Mouse (Mus musculus): ENCODE data around the gene Nedd9. TPM values are rescaled to one million over a fixed set of nuclear protein-coding genes. Genes with fewer than 3 reads are reported as not detected.
A peak's percentile ranks its signal among the peaks of the same experiment; 100 is the strongest.

Nedd9 gene
- total and polyA plus RNA-seq, 3 experiments, result 0.15 to 0.25 TPM; not detected in 1

GRCm38 (mm10) chr13:41285448-41285847 lies 201.7 kb downstream of the Nedd9 start:
- H3K4me1 ChIP-seq (ENCODE audit: control insufficient read depth in 1 of 2, insufficient read depth in 2 of 2, low read length in 2 of 2), result no peaks in the 10 kb centered on the region
- H3K9ac ChIP-seq (ENCODE audit: control insufficient read depth, low read depth, low read length, poor library complexity, severe bottlenecking), result no peak overlapping the region
- H3K4me3 ChIP-seq (ENCODE audit: control insufficient read depth in 1 of 2, insufficient read depth in 1 of 2, low read depth in 2 of 2, low read length in 2 of 2), result no peak overlapping the region
- no peaks in the 10 kb centered on the region; a peak in 1 of 4 replicates for H3K27me3 ChIP-seq (ENCODE audit: control insufficient read depth in 1 of 2, insufficient read depth in 2 of 2, low read length in 2 of 2)
- TF ChIP-seq CTCF (IDR thresholded peaks at IDR 0.05 in 2 of 3, conservative IDR thresholded peaks at IDR 0.05 in 1 of 3; ENCODE audit: control insufficient read depth in 1 of 3, insufficient read depth in 1 of 3, low read depth in 2 of 3, low read length in 3 of 3, poor library complexity in 1 of 3, severe bottlenecking in 1 of 3) (no peak), BHLHE40 (IDR thresholded peaks at IDR 0.05; ENCODE audit: borderline replicate concordance, low read depth, low read length) (no peak), MAX (IDR thresholded peaks at IDR 0.05; ENCODE audit: low read length) (no peak), NRF1 (IDR thresholded peaks at IDR 0.05; ENCODE audit: insufficient read depth, low read depth, low read length, poor library complexity, severe bottlenecking) (no peak), E2F4 (IDR thresholded peaks at IDR 0.05; ENCODE audit: borderline replicate concordance, low read depth, low read length) (no peak), KAT2A (conservative IDR thresholded peaks at IDR 0.05; ENCODE audit: low read depth, low read length) (no peak), RCOR1 (IDR thresholded peaks at IDR 0.05; ENCODE audit: low read depth, low read length) (no peak), CHD1 (IDR thresholded peaks at IDR 0.05; ENCODE audit: low read depth, low read length) (no peak), POLR2AphosphoS2 (IDR thresholded peaks at IDR 0.05; ENCODE audit: low read length) (no peak), TCF12 (IDR thresholded peaks at IDR 0.05; ENCODE audit: low read depth, low read length) (no peak), MEF2A (IDR thresholded peaks at IDR 0.05; ENCODE audit: extremely low read depth, insufficient replicate concordance, low read depth, low read length, poor library complexity, severe bottlenecking) (no peak), NELFE (IDR thresholded peaks at IDR 0.05; ENCODE audit: low read depth, low read length) (no peak), ZMIZ1 (IDR thresholded peaks at IDR 0.05; ENCODE audit: low read depth, low read length) (no peak), EP300 (IDR thresholded peaks at IDR 0.05; ENCODE audit: low read depth in 1 of 2, low read length in 2 of 2) (no peak), MYC (IDR thresholded peaks at IDR 0.05; ENCODE audit: low read depth, low read length) (no peak), MYB (IDR thresholded peaks at IDR 0.05; ENCODE audit: low read depth, low read length) (no peak)
- H3K9me3 ChIP-seq (replicated peaks; ENCODE audit: insufficient read depth, low read length), result no peaks in the 10 kb centered on the region
- no peaks in the 10 kb centered on the region for H3K79me2 ChIP-seq (ENCODE audit: control insufficient read depth, insufficient read depth, low read length, poor library complexity)
- no peak overlapping the region for H3K27ac ChIP-seq (ENCODE audit: control insufficient read depth, low read depth, low read length)
- no peak for DNase-seq (ENCODE audit: low read depth, low spot score)
- no peaks in the 10 kb centered on the region for H3K36me3 ChIP-seq (ENCODE audit: control insufficient read depth in 1 of 2, insufficient read depth in 2 of 2, low read length in 2 of 2)

DNA sequence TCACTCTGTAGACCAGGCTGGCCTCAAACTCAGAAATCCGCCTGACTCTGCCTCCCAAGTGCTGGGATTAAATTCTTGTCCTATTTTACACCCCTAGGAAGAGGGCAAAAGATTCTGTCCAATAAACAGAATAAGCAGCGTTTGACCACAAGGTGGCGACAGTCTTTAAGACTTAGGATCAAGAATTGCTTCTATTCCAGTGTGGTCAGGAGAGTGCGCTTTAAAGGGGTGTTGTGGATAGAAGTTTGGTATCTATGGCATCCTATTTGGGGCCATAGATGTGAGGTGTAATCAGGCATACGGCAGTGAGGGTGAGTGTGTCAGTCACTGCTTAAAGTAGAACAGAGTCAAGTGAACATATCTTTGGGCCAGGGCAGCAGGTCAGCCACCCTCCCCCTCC lies 203.9 kb downstream of the Nedd9 start:
- no peaks in the 10 kb centered on the region for H3K79me2 ChIP-seq (ENCODE audit: control insufficient read depth, insufficient read depth, low read length, poor library complexity)
- no peaks in the 10 kb centered on the region for H3K36me3 ChIP-seq (ENCODE audit: control insufficient read depth in 1 of 2, insufficient read depth in 2 of 2, low read length in 2 of 2)
- H3K4me1 ChIP-seq (ENCODE audit: control insufficient read depth in 1 of 2, insufficient read depth in 2 of 2, low read length in 2 of 2), result no peaks in the 10 kb centered on the region
- no peak overlapping the region for H3K9ac ChIP-seq (ENCODE audit: control insufficient read depth, low read depth, low read length, poor library complexity, severe bottlenecking)
- no peak overlapping the region for H3K27ac ChIP-seq (ENCODE audit: control insufficient read depth, low read depth, low read length)
- no peaks in the 10 kb centered on the region for H3K27me3 ChIP-seq (ENCODE audit: control insufficient read depth in 1 of 2, insufficient read depth in 2 of 2, low read length in 2 of 2)
- H3K4me3 ChIP-seq (ENCODE audit: control insufficient read depth in 1 of 2, insufficient read depth in 1 of 2, low read depth in 2 of 2, low read length in 2 of 2), result no peak overlapping the region
- H3K9me3 ChIP-seq (replicated peaks; ENCODE audit: insufficient read depth, low read length), result no peaks in the 10 kb centered on the region
- TF ChIP-seq ZC3H11A (IDR thresholded peaks at IDR 0.05; ENCODE audit: low read depth, low read length) (peak; percentile 85), GATA1 (IDR thresholded peaks at IDR 0.05; ENCODE audit: low read depth, low read length) (no peak), RAD21 (IDR thresholded peaks at IDR 0.05; ENCODE audit: low read depth, low read length) (peak; percentile 79), TBP (IDR thresholded peaks at IDR 0.05; ENCODE audit: low read depth, low read length) (no peak), MYB (IDR thresholded peaks at IDR 0.05; ENCODE audit: low read depth, low read length) (no peak), MAZ (IDR thresholded peaks at IDR 0.05; ENCODE audit: low read depth, low read length) (no peak), SMC3 (IDR thresholded peaks at IDR 0.05; ENCODE audit: low read depth, low read length) (peak; percentile 89), UBTF (IDR thresholded peaks at IDR 0.05; ENCODE audit: borderline replicate concordance, insufficient read depth, low read depth, low read length) (no peak), HCFC1 (IDR thresholded peaks at IDR 0.05; ENCODE audit: low read depth, low read length) (no peak), JUND (IDR thresholded peaks at IDR 0.05; ENCODE audit: low read depth, low read length) (no peak), ZNF384 (IDR thresholded peaks at IDR 0.05; ENCODE audit: low read depth, low read length) (no peak), CTCF (IDR thresholded peaks at IDR 0.05 in 2 of 3, conservative IDR thresholded peaks at IDR 0.05 in 1 of 3; ENCODE audit: control insufficient read depth in 1 of 3, insufficient read depth in 1 of 3, low read depth in 2 of 3, low read length in 3 of 3, poor library complexity in 1 of 3, severe bottlenecking in 1 of 3) (peak; percentile 21 to 85 (median 49); a peak in 4 of 6 replicates), USF2 (IDR thresholded peaks at IDR 0.05; ENCODE audit: borderline replicate concordance in 1 of 2, insufficient read depth in 1 of 2, low read depth in 1 of 2, low read length in 2 of 2) (no peak), USF1 (IDR thresholded peaks at IDR 0.05; ENCODE audit: low read depth, low read length) (no peak), MYC (IDR thresholded peaks at IDR 0.05; ENCODE audit: low read depth, low read length) (no peak), CHD1 (IDR thresholded peaks at IDR 0.05; ENCODE audit: low read depth, low read length) (no peak), TCF12 (IDR thresholded peaks at IDR 0.05; ENCODE audit: low read depth, low read length) (no peak), KAT2A (conservative IDR thresholded peaks at IDR 0.05; ENCODE audit: low read depth, low read length) (no peak), MEF2A (IDR thresholded peaks at IDR 0.05; ENCODE audit: extremely low read depth, insufficient replicate concordance, low read depth, low read length, poor library complexity, severe bottlenecking) (no peak)
- peak; percentile 73 for DNase-seq (ENCODE audit: low read depth, low spot score)
